Mouse (Mus musculus): ENCODE data around the gene Cfi. TPM values are rescaled to one million over a fixed set of nuclear protein-coding genes. Genes with fewer than 3 reads are reported as not detected.
A peak's percentile ranks its signal among the peaks of the same experiment; 100 is the strongest.

Cfi gene
- polyA plus RNA-seq, 1 experiment = 0.76 TPM

GRCm38 (mm10) chr3:129846846-129847245 is 11.2 kb downstream of the Cfi start:
- H3K4me1 ChIP-seq (ENCODE audit: control insufficient read depth, insufficient read depth, low read length) = no peaks in the 10 kb centered on the region
- no peak overlapping the region for H3K4me3 ChIP-seq (replicated peaks; ENCODE audit: extremely low read depth, low read depth, low read length)
- 78% methylated on average over 7 of the region's 7 CpGs for WGBS
- TF ChIP-seq POLR2A (IDR thresholded peaks at IDR 0.05; ENCODE audit: borderline replicate concordance, extremely low read depth, low read depth, low read length) (no peak), CTCF (IDR thresholded peaks at IDR 0.05; ENCODE audit: insufficient read depth, low read length) (no peak)
- no peak for DNase-seq

DNA sequence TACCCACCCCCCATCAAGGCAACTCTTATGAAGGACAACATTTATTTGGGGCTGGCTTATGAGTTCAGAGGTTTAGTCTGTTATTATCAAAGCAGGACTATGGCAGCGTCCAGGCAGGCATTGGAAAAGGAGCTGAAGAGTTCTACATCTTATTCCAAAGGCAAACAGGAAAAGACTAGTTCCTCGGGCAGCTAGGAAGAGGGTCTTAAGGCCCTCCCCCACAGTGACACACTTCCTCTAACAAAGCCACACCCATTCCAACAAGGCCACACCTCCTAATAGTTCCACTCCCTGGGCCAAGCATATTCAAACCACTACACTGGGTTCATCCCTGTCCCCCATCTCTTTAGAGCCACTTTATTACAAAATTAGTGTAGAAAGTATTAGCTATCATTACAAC is 26.9 kb downstream of the Cfi start:
- H3K4me1 ChIP-seq (ENCODE audit: control insufficient read depth, insufficient read depth, low read length) = no peaks in the 10 kb centered on the region
- TF ChIP-seq CTCF (IDR thresholded peaks at IDR 0.05; ENCODE audit: insufficient read depth, low read length) (no peak), POLR2A (IDR thresholded peaks at IDR 0.05; ENCODE audit: borderline replicate concordance, extremely low read depth, low read depth, low read length) (no peak)
- no peak overlapping the region for H3K4me3 ChIP-seq (replicated peaks; ENCODE audit: extremely low read depth, low read depth, low read length)
- 37% methylated on average over 2 of the region's 2 CpGs for WGBS
- no peak for DNase-seq

GRCm38 (mm10) chr3:129863698-129864097 is 28.0 kb downstream of the Cfi start:
- no peaks in the 10 kb centered on the region for H3K4me1 ChIP-seq (ENCODE audit: control insufficient read depth, insufficient read depth, low read length)
- H3K4me3 ChIP-seq (replicated peaks; ENCODE audit: extremely low read depth, low read depth, low read length) = no peak overlapping the region
- DNase-seq = peak; percentile 31
- TF ChIP-seq POLR2A (IDR thresholded peaks at IDR 0.05; ENCODE audit: borderline replicate concordance, extremely low read depth, low read depth, low read length) = no peak
- TF ChIP-seq CTCF (IDR thresholded peaks at IDR 0.05; ENCODE audit: insufficient read depth, low read length) = peak; percentile 81
- 46% methylated on average over 14 of the region's 14 CpGs for WGBS

GRCm38 (mm10) chr3:129877327-129877726 is 41.6 kb downstream of the Cfi start:
- Histone ChIP-seq H3K4me3 (replicated peaks; ENCODE audit: extremely low read depth, low read depth, low read length) (no peak overlapping the region), H3K4me1 (ENCODE audit: control insufficient read depth, insufficient read depth, low read length) (no peaks in the 10 kb centered on the region)
- TF ChIP-seq CTCF (IDR thresholded peaks at IDR 0.05; ENCODE audit: insufficient read depth, low read length) = no peak
- TF ChIP-seq POLR2A (IDR thresholded peaks at IDR 0.05; ENCODE audit: borderline replicate concordance, extremely low read depth, low read depth, low read length) = no peak
- no peak for DNase-seq
- WGBS = 72% methylated on average over 10 of the region's 10 CpGs

GRCm38 (mm10) chr3:129878405-129879021 is 42.8 kb downstream of the Cfi start, which contains the start of gene Pla2g12a:
Gene Pla2g12a (plus strand): TSS chr3:129878606.
- TF ChIP-seq POLR2A (IDR thresholded peaks at IDR 0.05; ENCODE audit: borderline replicate concordance, extremely low read depth, low read depth, low read length) = 0 out of 2 replicates have a peak, but pooled peaks have one; percentile 27
- TF ChIP-seq CTCF (IDR thresholded peaks at IDR 0.05; ENCODE audit: insufficient read depth, low read length) = no peak
- Histone ChIP-seq H3K4me1 (ENCODE audit: control insufficient read depth, insufficient read depth, low read length) (no peaks in the 10 kb centered on the region), H3K4me3 (replicated peaks; ENCODE audit: extremely low read depth, low read depth, low read length) (peak within 1 kb of the TSS; percentile 84)
- peak; percentile 80 for DNase-seq
- under 1% methylated on average over 66 of the region's 66 CpGs for WGBS

GRCm38 (mm10) chr3:129879131-129879757 is 43.6 kb downstream of the Cfi start:
- DNase-seq = no peak
- Histone ChIP-seq H3K4me1 (ENCODE audit: control insufficient read depth, insufficient read depth, low read length) (no peaks in the 10 kb centered on the region), H3K4me3 (replicated peaks; ENCODE audit: extremely low read depth, low read depth, low read length) (peak overlapping the region; percentile 84)
- TF ChIP-seq POLR2A (IDR thresholded peaks at IDR 0.05; ENCODE audit: borderline replicate concordance, extremely low read depth, low read depth, low read length) = peak; percentile 40; the same call in 1 of the 2 replicates
- TF ChIP-seq CTCF (IDR thresholded peaks at IDR 0.05; ENCODE audit: insufficient read depth, low read length) = no peak
- WGBS = 2% methylated on average over 23 of the region's 25 CpGs

GRCm38 (mm10) chr3:129879913-129880312 is 44.2 kb downstream of the Cfi start:
- WGBS = 74% methylated on average over 2 of the region's 2 CpGs
- no peak for DNase-seq
- TF ChIP-seq CTCF (IDR thresholded peaks at IDR 0.05; ENCODE audit: insufficient read depth, low read length) (no peak), POLR2A (IDR thresholded peaks at IDR 0.05; ENCODE audit: borderline replicate concordance, extremely low read depth, low read depth, low read length) (no peak)
- H3K4me1 ChIP-seq (ENCODE audit: control insufficient read depth, insufficient read depth, low read length) = no peaks in the 10 kb centered on the region
- H3K4me3 ChIP-seq (replicated peaks; ENCODE audit: extremely low read depth, low read depth, low read length) = no peak overlapping the region

DNA sequence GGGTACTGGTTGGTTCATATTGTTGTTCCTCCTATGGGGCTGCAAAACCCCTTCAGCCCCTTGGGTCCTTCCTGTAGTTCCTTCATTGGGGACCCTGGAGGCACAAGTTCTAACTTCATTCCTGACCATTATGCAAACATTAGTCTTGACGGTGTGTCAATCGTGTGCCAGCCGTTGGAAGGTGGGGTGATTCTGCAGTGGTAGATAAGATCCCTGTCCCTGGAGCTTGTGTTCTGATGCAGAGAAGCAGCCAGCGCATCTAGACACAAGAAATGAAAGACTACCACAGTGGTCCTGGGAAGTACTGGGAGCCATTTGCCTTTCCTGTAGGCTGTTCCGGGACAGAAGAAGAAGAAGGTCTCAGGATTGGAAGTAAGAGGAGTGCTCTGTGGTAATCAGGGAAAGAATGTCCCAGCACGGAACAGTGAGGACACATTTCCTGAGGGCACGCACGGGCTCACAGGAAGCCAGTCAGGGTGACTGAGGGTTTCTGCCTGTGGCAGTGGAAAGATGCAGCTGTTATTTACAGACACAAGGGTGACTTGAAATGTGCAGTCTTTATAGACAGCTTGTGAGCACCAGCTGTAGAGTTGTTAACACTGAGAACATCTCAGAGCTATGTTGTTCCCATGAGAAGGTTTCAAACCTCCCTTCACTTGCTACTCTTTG is 45.4 kb downstream of the Cfi start:
- no peak overlapping the region for H3K4me3 ChIP-seq (replicated peaks; ENCODE audit: extremely low read depth, low read depth, low read length)
- 51% methylated on average over 8 of the region's 8 CpGs for WGBS
- no peaks in the 10 kb centered on the region for H3K4me1 ChIP-seq (ENCODE audit: control insufficient read depth, insufficient read depth, low read length)
- DNase-seq = no peak
- TF ChIP-seq CTCF (IDR thresholded peaks at IDR 0.05; ENCODE audit: insufficient read depth, low read length) (no peak), POLR2A (IDR thresholded peaks at IDR 0.05; ENCODE audit: borderline replicate concordance, extremely low read depth, low read depth, low read length) (no peak)

GRCm38 (mm10) chr3:129885577-129885976 is 49.9 kb downstream of the Cfi start:
- TF ChIP-seq CTCF (IDR thresholded peaks at IDR 0.05; ENCODE audit: insufficient read depth, low read length) (no peak), POLR2A (IDR thresholded peaks at IDR 0.05; ENCODE audit: borderline replicate concordance, extremely low read depth, low read depth, low read length) (no peak)
- no peak overlapping the region for H3K4me3 ChIP-seq (replicated peaks; ENCODE audit: extremely low read depth, low read depth, low read length)
- WGBS = 73% methylated on average over 9 of the region's 9 CpGs
- H3K4me1 ChIP-seq (ENCODE audit: control insufficient read depth, insufficient read depth, low read length) = no peaks in the 10 kb centered on the region
- DNase-seq = no peak

Data from lung, adult 2 months (tissue).